Mouse (Mus musculus) heart, embryonic 12.5 days (tissue): ENCODE data around the gene Lars2. TPM values are rescaled to one million over a fixed set of nuclear protein-coding genes. Genes with fewer than 3 reads are reported as not detected.
A peak's percentile ranks its signal among the peaks of the same experiment; 100 is the strongest.
"Not testable (repeated sequence)": the region's sequence is repeated elsewhere in the genome, so short reads cannot be mapped to it uniquely, and the experiment has no call there.

Experiments used
- ATAC-seq: fragments of 200-750 bp; cut with Nextera tagmentation; 2 replicates; pipeline ENCODE4 v1.8.0; 2017; ENCODE audit warnings: moderate TSS enrichment, moderate library complexity; ENCODE audit not compliant: insufficient number of reproducible peaks, low FRiP score
- H3K27ac ChIP-seq: fragments of 300-500 bp; sonication (generic); 2 replicates; pipeline ENCODE4 v1.5.1; 2016; ENCODE audit warnings: mild to moderate bottlenecking, moderate library complexity; ENCODE audit not compliant: poor library complexity, severe bottlenecking
- H3K27me3 ChIP-seq: fragments of 300-500 bp; sonication (generic); replicated peaks from 2 replicates; pipeline ENCODE4 v1.6.1; 2016; ENCODE audit warnings: mild to moderate bottlenecking, moderate library complexity
- H3K36me3 ChIP-seq: fragments of 300-500 bp; sonication (generic); 2 replicates; pipeline ENCODE4 v1.6.1; 2016; ENCODE audit warnings: mild to moderate bottlenecking, moderate library complexity
- H3K4me1 ChIP-seq: fragments of 300-500 bp; sonication (generic); replicated peaks from 2 replicates; pipeline ENCODE4 v1.6.1; 2016; ENCODE audit warnings: mild to moderate bottlenecking
- H3K4me2 ChIP-seq: fragments of 300-500 bp; sonication (generic); 2 replicates; pipeline ENCODE4 v1.6.1; 2016; ENCODE audit warnings: mild to moderate bottlenecking, moderate library complexity
- H3K4me3 ChIP-seq: fragments of 300-500 bp; sonication (generic); 2 replicates; pipeline ENCODE4 v1.5.1; 2016; ENCODE audit warnings: mild to moderate bottlenecking
- H3K9ac ChIP-seq: fragments of 300-500 bp; sonication (generic); 2 replicates; pipeline ENCODE4 v1.6.1; 2016; ENCODE audit warnings: mild to moderate bottlenecking, moderate library complexity
- H3K9me3 ChIP-seq: fragments of 300-500 bp; sonication (generic); replicated peaks from 2 replicates; pipeline ENCODE4 v1.6.1; 2016; ENCODE audit warnings: mild to moderate bottlenecking, moderate library complexity
- WGBS: fragments of 180-500 bp; shearing (Covaris S2); methylation state at CpG from one replicate; pipeline ENCODE4 v1.1.7; 2016; 5-methylcytosine and 5-hydroxymethylcytosine counted together
- polyA plus RNA-seq: library from polyadenylated mRNA; unstranded; fragments of >200 nt; fragmentation: Nextera tagmentation; extraction: Ambion mirVana; gene quantifications from 2 replicates; pipeline ENCODE4 v1.2.1, GENCODE M21; 2016

The Lars2 gene
- polyA plus RNA-seq, 1 experiment from 2014 or later = 936 TPM

DNA sequence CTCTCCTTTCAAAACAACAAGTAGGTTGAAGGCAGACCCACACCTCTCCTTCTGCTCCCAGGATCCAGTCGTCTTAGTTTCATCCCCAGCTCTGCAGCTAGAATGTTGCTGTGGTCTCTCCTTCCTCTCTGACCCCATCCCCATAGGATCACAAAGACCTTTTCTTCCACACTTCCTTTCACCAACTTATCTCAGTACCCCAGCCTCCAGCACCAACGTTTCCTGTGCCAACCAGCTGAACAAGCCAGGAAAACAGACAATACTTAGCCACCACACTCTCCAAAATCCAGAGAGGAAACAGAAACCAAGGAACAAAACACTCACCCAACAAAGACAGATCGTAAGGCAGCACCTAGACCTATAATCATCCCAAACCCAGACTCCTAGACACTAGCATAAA is 6.7 kb upstream of the Lars2 start:
- H3K9me3 ChIP-seq = no peaks in the 10 kb centered on the region
- no peak overlapping the region for H3K27ac ChIP-seq
- ATAC-seq = no peak
- H3K27me3 ChIP-seq = no peaks in the 10 kb centered on the region
- H3K4me2 ChIP-seq = no peak overlapping the region
- WGBS = 35% methylated on average over 3 of the region's 3 CpGs
- no peak overlapping the region for H3K4me3 ChIP-seq
- H3K9ac ChIP-seq = no peak overlapping the region
- no peaks in the 10 kb centered on the region for H3K36me3 ChIP-seq
- 0 out of 2 replicates have a peak, but pooled peaks cover 8% of the 10 kb centered on the region for H3K4me1 ChIP-seq

DNA sequence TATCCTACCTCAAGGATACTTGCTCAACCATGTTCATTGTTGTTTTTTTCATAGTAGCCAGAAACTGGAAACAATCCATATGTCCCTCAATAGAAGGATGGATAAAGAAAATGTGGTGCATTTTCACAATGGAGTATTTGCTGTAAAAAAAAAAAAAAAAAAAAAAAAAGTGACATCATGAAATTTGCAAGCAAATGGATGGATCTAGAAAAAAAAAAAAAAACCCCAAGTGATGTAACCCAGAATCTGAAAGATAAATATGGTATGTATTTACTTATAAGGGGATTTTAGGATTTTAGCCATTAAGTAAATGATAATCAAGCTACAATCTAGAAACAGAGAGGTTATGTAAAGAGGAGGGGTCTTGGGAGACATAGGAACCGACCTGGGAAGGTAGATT is 1.4 kb upstream of the Lars2 start:
- Histone ChIP-seq H3K27ac (no peak overlapping the region), H3K9me3 (no peaks in the 10 kb centered on the region), H3K4me2 (no peak overlapping the region), H3K27me3 (no peaks in the 10 kb centered on the region), H3K4me1 (0 out of 2 replicates have a peak, but pooled peaks cover 4% of the 10 kb centered on the region), H3K4me3 (no peak overlapping the region), H3K9ac (no peak overlapping the region), H3K36me3 (no peaks in the 10 kb centered on the region)
- WGBS = 67% methylated on average over 1 of the region's 1 CpGs
- no peak for ATAC-seq

GRCm38 (mm10) chr9:123365942-123366707 is 602 bp upstream of the Lars2 start:
- peak overlapping the region; percentile 77 for H3K4me2 ChIP-seq
- WGBS = 36% methylated on average over 9 of the region's 9 CpGs
- no peaks in the 10 kb centered on the region for H3K27me3 ChIP-seq
- peak overlapping the region; percentile 84; the same call in 1 of the 2 replicates for H3K9ac ChIP-seq
- H3K27ac ChIP-seq = peak overlapping the region; percentile 90; the same call in 1 of the 2 replicates
- peak overlapping the region; percentile 82 for H3K4me3 ChIP-seq
- no peaks in the 10 kb centered on the region for H3K36me3 ChIP-seq
- ATAC-seq = peak; percentile 52; the same call in 1 of the 2 replicates
- H3K9me3 ChIP-seq = no peaks in the 10 kb centered on the region
- 0 out of 2 replicates have a peak, but pooled peaks cover 4% of the 10 kb centered on the region for H3K4me1 ChIP-seq

GRCm38 (mm10) chr9:123367636-123368035 is 909 bp downstream of the Lars2 start:
- H3K4me2 ChIP-seq = peak overlapping the region; percentile 77
- no peaks in the 10 kb centered on the region for H3K9me3 ChIP-seq
- peak overlapping the region; percentile 82 for H3K4me3 ChIP-seq
- H3K9ac ChIP-seq = peak overlapping the region; percentile 84
- peaks cover 9% of the 10 kb centered on the region for H3K36me3 ChIP-seq
- ATAC-seq = no peak
- 0 out of 2 replicates have a peak, but pooled peaks cover 4% of the 10 kb centered on the region for H3K4me1 ChIP-seq
- no peaks in the 10 kb centered on the region for H3K27me3 ChIP-seq
- H3K27ac ChIP-seq = no peak overlapping the region

DNA sequence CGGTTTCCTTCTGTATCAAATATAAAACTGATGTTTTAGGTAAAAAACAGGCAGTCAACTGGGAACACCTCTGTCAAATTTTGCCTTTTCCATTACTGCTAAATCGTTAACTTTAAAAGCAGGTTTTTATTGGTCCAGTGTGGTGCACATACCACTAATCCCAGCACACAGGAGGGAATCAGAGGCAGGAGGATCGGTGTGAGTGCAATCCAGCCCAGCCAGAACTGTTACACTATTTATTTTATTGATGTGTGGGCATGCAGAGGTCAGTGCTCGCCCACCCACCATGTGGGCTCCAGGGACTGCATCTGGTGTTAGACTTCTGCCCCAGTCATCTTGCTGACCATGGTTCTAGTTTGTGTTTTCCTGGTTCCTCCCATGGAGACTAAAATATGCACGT is 15.7 kb downstream of the Lars2 start:
- Histone ChIP-seq H3K27me3 (no peaks in the 10 kb centered on the region), H3K4me1 (no peaks in the 10 kb centered on the region), H3K27ac (no peak overlapping the region), H3K9ac (no peak overlapping the region), H3K4me2 (no peak overlapping the region), H3K9me3 (no peaks in the 10 kb centered on the region), H3K36me3 (peaks cover 32% of the 10 kb centered on the region), H3K4me3 (no peak overlapping the region)
- 87% methylated on average over 5 of the region's 5 CpGs for WGBS
- ATAC-seq = no peak

- no peak for ATAC-seq
- no peaks in the 10 kb centered on the region for H3K4me1 ChIP-seq
- H3K27me3 ChIP-seq = no peaks in the 10 kb centered on the region
- no peak overlapping the region for H3K9ac ChIP-seq
- no peak overlapping the region for H3K4me2 ChIP-seq
- H3K36me3 ChIP-seq = peaks cover 24% of the 10 kb centered on the region
- H3K4me3 ChIP-seq = no peak overlapping the region
- no peaks in the 10 kb centered on the region for H3K9me3 ChIP-seq
- WGBS = 82% methylated on average over 3 of the region's 3 CpGs
- H3K27ac ChIP-seq = no peak overlapping the region
Observed at GRCm38 (mm10) chr9:123384696-123385095, 18.0 kb downstream of the Lars2 start.

GRCm38 (mm10) chr9:123385352-123386198 is 18.8 kb downstream of the Lars2 start:
- no peaks in the 10 kb centered on the region for H3K27me3 ChIP-seq
- H3K36me3 ChIP-seq = peaks cover 22% of the 10 kb centered on the region
- no peak overlapping the region for H3K4me3 ChIP-seq
- no peak overlapping the region for H3K27ac ChIP-seq
- no peaks in the 10 kb centered on the region for H3K4me1 ChIP-seq
- no peaks in the 10 kb centered on the region for H3K9me3 ChIP-seq
- ATAC-seq = no peak
- no peak overlapping the region for H3K4me2 ChIP-seq
- H3K9ac ChIP-seq = no peak overlapping the region
- WGBS = 88% methylated on average over 5 of the region's 5 CpGs

DNA sequence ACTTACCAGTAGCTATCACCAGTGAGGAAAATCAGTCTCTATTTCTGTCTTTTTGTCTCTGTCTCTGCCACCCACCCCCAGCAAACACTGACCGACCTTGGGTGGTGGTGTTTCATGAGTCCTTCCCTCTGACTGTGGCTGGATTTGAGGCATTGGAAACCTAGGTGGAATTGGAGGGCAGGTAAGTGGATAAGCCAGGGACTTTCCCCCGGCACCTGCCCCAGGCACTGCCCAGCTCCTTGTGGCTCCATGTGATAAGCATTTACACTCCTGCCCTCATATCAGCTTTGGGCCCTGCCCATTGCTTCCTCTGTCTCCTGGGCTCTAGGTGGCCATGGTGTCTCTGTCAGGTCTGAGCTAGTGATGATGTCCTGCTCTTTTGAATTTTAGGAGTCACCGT is 19.6 kb downstream of the Lars2 start:
- Histone ChIP-seq H3K4me1 (no peaks in the 10 kb centered on the region), H3K27ac (no peak overlapping the region), H3K4me3 (no peak overlapping the region), H3K4me2 (no peak overlapping the region), H3K36me3 (peaks cover 16% of the 10 kb centered on the region), H3K27me3 (no peaks in the 10 kb centered on the region), H3K9me3 (no peaks in the 10 kb centered on the region), H3K9ac (no peak overlapping the region)
- WGBS = 79% methylated on average over 3 of the region's 3 CpGs
- no peak for ATAC-seq

- H3K36me3 ChIP-seq = peaks cover 15% of the 10 kb centered on the region; the same call in 1 of the 2 replicates
- not testable (repeated sequence) for H3K9ac ChIP-seq, ATAC-seq, H3K4me3 ChIP-seq, H3K9me3 ChIP-seq, H3K27me3 ChIP-seq, H3K4me2 ChIP-seq, H3K4me1 ChIP-seq, H3K27ac ChIP-seq
- WGBS = 94% methylated on average over 12 of the region's 21 CpGs
Observed at GRCm38 (mm10) chr9:123388087-123389007, 21.6 kb downstream of the Lars2 start.

DNA sequence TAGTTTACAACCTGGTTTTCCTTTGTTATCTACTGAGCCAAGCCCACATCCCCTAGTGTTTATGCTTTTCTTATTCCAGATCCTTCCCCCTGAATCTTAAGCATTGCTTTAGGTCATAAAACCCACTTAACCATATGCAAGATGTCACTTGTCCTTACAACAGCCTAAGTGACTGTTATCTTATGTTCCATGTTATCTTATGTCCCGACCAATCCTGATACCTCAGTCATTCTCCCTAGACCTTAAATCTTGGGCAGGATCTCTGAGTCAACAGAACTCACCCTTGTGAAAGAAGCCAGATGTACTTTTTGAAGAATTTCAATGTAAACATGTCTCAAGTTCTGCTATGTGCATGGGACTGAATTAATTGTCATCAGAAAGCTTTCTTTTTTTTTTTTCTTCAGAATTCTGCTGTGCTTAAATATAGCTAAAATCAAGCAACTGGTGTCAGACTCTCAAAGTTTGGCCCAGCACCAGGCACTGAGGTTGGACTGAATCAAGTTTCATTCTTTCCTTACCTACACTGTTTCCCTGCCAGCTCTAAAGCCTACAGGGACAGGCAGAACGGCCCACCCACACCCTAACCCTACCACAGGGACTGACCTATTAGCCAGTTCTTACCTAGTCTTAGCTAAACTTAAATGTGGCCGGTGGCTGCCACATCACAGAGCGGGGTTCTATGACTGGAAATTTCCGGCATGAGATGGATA is 24.6 kb downstream of the Lars2 start:
- no peak for ATAC-seq
- Histone ChIP-seq H3K9me3 (no peaks in the 10 kb centered on the region), H3K27ac (no peak overlapping the region), H3K36me3 (peaks cover 15% of the 10 kb centered on the region; the same call in 1 of the 2 replicates), H3K9ac (no peak overlapping the region), H3K4me2 (no peak overlapping the region), H3K4me3 (no peak overlapping the region), H3K27me3 (no peaks in the 10 kb centered on the region), H3K4me1 (no peaks in the 10 kb centered on the region)
- WGBS = 56% methylated on average over 5 of the region's 5 CpGs
